Mouse (Mus musculus) embryonic facial prominence, embryonic 12.5 days (tissue): Measurements from ENCODE around the gene H2afj. TPM values are rescaled to one million over a fixed set of nuclear protein-coding genes. Genes with fewer than 3 reads are reported as not detected.
A peak's percentile ranks its signal among the peaks of the same experiment; 100 is the strongest.

Experiments used
- ATAC-seq: fragments of 200-750 bp; cut with Nextera tagmentation; 2 replicates; pipeline ENCODE4 v1.8.0; 2017; ENCODE audit not compliant: insufficient number of reproducible peaks, insufficient read depth, low FRiP score, low TSS enrichment
- H3K27ac ChIP-seq: fragments of 300-500 bp; sonication (generic); 2 replicates; pipeline ENCODE4 v1.5.1; 2016; ENCODE audit warnings: mild to moderate bottlenecking
- H3K27me3 ChIP-seq: fragments of 300-500 bp; sonication (generic); 2 replicates; pipeline ENCODE4 v1.6.1; 2016; ENCODE audit warnings: mild to moderate bottlenecking, moderate library complexity
- H3K36me3 ChIP-seq: fragments of 300-500 bp; sonication (generic); 2 replicates; pipeline ENCODE4 v1.6.1; 2016; ENCODE audit warnings: mild to moderate bottlenecking
- H3K4me1 ChIP-seq: fragments of 300-500 bp; sonication (generic); 2 replicates; pipeline ENCODE4 v1.6.1; 2016
- H3K4me2 ChIP-seq: fragments of 300-500 bp; sonication (generic); replicated peaks from 2 replicates; pipeline ENCODE4 v1.6.1; 2016; ENCODE audit warnings: mild to moderate bottlenecking, moderate library complexity
- H3K4me3 ChIP-seq: fragments of 300-500 bp; sonication (generic); 2 replicates; pipeline ENCODE4 v1.5.1; 2016; ENCODE audit warnings: mild to moderate bottlenecking
- H3K9ac ChIP-seq: fragments of 300-500 bp; sonication (generic); 2 replicates; pipeline ENCODE4 v1.6.1; 2016; ENCODE audit warnings: mild to moderate bottlenecking, moderate library complexity
- H3K9me3 ChIP-seq: fragments of 300-500 bp; sonication (generic); 2 replicates; pipeline ENCODE4 v1.6.1; 2016; ENCODE audit warnings: mild to moderate bottlenecking, moderate library complexity
- WGBS: fragments of 180-500 bp; shearing (Covaris S2); methylation state at CpG from one replicate; pipeline ENCODE4 v1.1.7; 2016; 5-methylcytosine and 5-hydroxymethylcytosine counted together
- polyA plus RNA-seq: library from polyadenylated mRNA; unstranded; fragments of >200 nt; fragmentation: Nextera tagmentation; extraction: Ambion mirVana; gene quantifications from 2 replicates; pipeline ENCODE4 v1.2.1, GENCODE M21; 2016

The H2afj gene
- polyA plus RNA-seq, 1 experiment from 2014 or later, result 103 TPM

- ATAC-seq, result no peak
- peak overlapping the region; percentile 83 for H3K4me3 ChIP-seq
- H3K9ac ChIP-seq, result peak overlapping the region; percentile 28; the same call in 1 of the 2 replicates
- peak overlapping the region; percentile 95 for H3K4me2 ChIP-seq
- H3K27me3 ChIP-seq, result no peaks in the 10 kb centered on the region
- H3K36me3 ChIP-seq, result peaks cover 13% of the 10 kb centered on the region; the same call in 1 of the 2 replicates
- peak overlapping the region; percentile 84 for H3K27ac ChIP-seq
- H3K4me1 ChIP-seq, result peaks cover 22% of the 10 kb centered on the region; the same call in 1 of the 2 replicates
- WGBS, result 33% methylated on average over 18 of the region's 18 CpGs
- H3K9me3 ChIP-seq, result no peaks in the 10 kb centered on the region
These were observed 540 bp upstream of the H2afj start for GRCm38 (mm10) chr6:136807395-136808013.

GRCm38 (mm10) chr6:136808631-136809046, 595 bp downstream of the H2afj start:
- peak overlapping the region; percentile 95 for H3K4me2 ChIP-seq
- peaks cover 13% of the 10 kb centered on the region; the same call in 1 of the 2 replicates for H3K4me1 ChIP-seq
- H3K4me3 ChIP-seq, result peak overlapping the region; percentile 83
- H3K9ac ChIP-seq, result peak overlapping the region; percentile 65
- no peaks in the 10 kb centered on the region for H3K27me3 ChIP-seq
- peak; percentile 6; the same call in 1 of the 2 replicates for ATAC-seq
- H3K9me3 ChIP-seq, result no peaks in the 10 kb centered on the region
- H3K27ac ChIP-seq, result peak overlapping the region; percentile 46; the same call in 1 of the 2 replicates
- under 1% methylated on average over 28 of the region's 28 CpGs for WGBS
- peaks cover 23% of the 10 kb centered on the region for H3K36me3 ChIP-seq

GRCm38 (mm10) chr6:136809077-136809476, 1.0 kb downstream of the H2afj start:
- H3K9ac ChIP-seq, result peak overlapping the region; percentile 65
- no peak for ATAC-seq
- 37% methylated on average over 14 of the region's 14 CpGs for WGBS

GRCm38 (mm10) chr6:136809673-136810072, 1.6 kb downstream of the H2afj start:
- H3K9me3 ChIP-seq, result no peaks in the 10 kb centered on the region
- H3K4me3 ChIP-seq, result peak overlapping the region; percentile 83; the same call in 1 of the 2 replicates
- H3K4me1 ChIP-seq, result peaks cover 13% of the 10 kb centered on the region; the same call in 1 of the 2 replicates
- H3K36me3 ChIP-seq, result peaks cover 33% of the 10 kb centered on the region
- H3K4me2 ChIP-seq, result peak overlapping the region; percentile 95
- 62% methylated on average over 13 of the region's 13 CpGs for WGBS
- ATAC-seq, result no peak
- no peaks in the 10 kb centered on the region for H3K27me3 ChIP-seq
- no peak overlapping the region for H3K27ac ChIP-seq
- H3K9ac ChIP-seq, result no peak overlapping the region

More at GRCm38 (mm10) chr6:136809077-136809476, 1.0 kb downstream of the H2afj start:
- Histone ChIP-seq H3K27me3 (no peaks in the 10 kb centered on the region), H3K4me3 (peak overlapping the region; percentile 83), H3K9me3 (no peaks in the 10 kb centered on the region), H3K4me1 (peaks cover 13% of the 10 kb centered on the region; the same call in 1 of the 2 replicates), H3K36me3 (peaks cover 27% of the 10 kb centered on the region), H3K27ac (no peak overlapping the region), H3K4me2 (peak overlapping the region; percentile 95)

GRCm38 (mm10) chr6:136811196-136811595, 3.2 kb downstream of the H2afj start:
- H3K4me1 ChIP-seq, result peaks cover 13% of the 10 kb centered on the region; the same call in 1 of the 2 replicates
- WGBS, result 87% methylated on average over 10 of the region's 10 CpGs
- H3K36me3 ChIP-seq, result peaks cover 45% of the 10 kb centered on the region
- H3K9me3 ChIP-seq, result no peaks in the 10 kb centered on the region
- no peak overlapping the region for H3K4me3 ChIP-seq
- no peak for ATAC-seq
- H3K4me2 ChIP-seq, result no peak overlapping the region
- no peak overlapping the region for H3K9ac ChIP-seq
- no peak overlapping the region for H3K27ac ChIP-seq
- no peaks in the 10 kb centered on the region for H3K27me3 ChIP-seq

DNA sequence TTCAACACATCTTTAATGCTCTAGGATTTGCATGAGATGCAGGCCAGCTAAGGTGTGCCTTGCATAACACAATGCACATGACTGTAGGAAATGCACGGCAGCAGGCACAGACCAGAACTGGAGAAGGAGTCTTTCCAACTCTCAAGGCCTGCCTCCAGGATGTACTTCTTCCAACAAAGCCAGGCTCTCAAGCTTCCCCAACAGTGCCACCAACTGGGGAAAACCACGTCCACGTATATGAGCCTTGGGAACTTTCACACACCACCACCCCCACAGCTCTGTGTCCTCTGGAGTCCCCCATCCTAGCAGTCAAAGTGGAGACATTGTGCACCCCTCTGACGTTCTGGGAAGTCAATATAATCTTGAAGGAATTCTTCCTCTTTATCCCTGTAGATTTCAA, 5.1 kb downstream of the H2afj start:
- no peaks in the 10 kb centered on the region for H3K27me3 ChIP-seq
- H3K36me3 ChIP-seq, result peaks cover 63% of the 10 kb centered on the region
- H3K4me3 ChIP-seq, result no peak overlapping the region
- H3K27ac ChIP-seq, result no peak overlapping the region
- ATAC-seq, result no peak
- H3K4me1 ChIP-seq, result peaks cover 13% of the 10 kb centered on the region; the same call in 1 of the 2 replicates
- H3K9me3 ChIP-seq, result no peaks in the 10 kb centered on the region
- 49% methylated on average over 4 of the region's 4 CpGs for WGBS
- no peak overlapping the region for H3K4me2 ChIP-seq
- no peak overlapping the region for H3K9ac ChIP-seq

DNA sequence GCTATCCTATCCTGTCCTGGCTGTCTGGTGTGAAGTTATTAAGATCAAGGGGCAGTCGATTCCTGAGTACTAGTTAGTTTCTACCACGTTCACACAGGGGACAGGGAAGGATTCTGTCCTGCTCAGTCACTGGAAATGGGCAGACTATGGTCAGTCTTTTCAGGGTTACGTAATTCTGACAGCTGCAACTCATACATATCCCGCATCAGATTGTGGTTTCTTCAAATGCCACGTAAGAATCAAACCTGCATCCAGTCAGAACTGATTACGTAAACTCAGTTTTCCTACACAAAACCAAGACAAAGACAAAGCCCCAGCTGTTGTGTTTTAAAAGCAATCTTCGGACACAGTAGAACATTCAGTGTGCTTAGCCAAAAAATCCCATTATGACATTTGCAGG, 7.3 kb downstream of the H2afj start:
- Histone ChIP-seq H3K36me3 (peaks cover 81% of the 10 kb centered on the region), H3K9me3 (no peaks in the 10 kb centered on the region), H3K9ac (no peak overlapping the region), H3K4me3 (no peak overlapping the region), H3K27me3 (no peaks in the 10 kb centered on the region), H3K4me1 (no peaks in the 10 kb centered on the region), H3K4me2 (no peak overlapping the region), H3K27ac (no peak overlapping the region)
- ATAC-seq, result no peak
- WGBS, result 93% methylated on average over 7 of the region's 7 CpGs

DNA sequence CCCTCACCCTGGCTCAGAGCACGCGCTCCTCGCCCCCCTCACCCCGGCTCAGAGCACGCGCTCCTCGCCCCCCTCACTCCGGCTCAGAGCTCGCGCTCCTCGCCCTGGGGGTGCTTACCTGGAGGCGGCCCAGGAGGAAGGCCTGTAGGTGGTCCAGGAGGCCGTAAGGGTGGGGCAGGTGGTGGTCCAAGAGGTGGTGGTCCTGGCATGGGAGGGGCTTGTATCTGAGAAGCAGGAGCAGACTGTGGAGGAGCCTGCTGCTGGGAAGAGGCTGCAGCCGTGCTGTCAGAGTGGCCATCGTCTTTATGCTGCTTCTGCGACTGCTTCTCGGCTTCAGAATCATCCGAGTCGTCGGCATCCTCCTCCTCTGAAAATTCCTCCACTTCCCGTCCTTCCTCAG, 8.8 kb downstream of the H2afj start:
- no peak overlapping the region for H3K4me2 ChIP-seq
- H3K4me1 ChIP-seq, result no peaks in the 10 kb centered on the region
- H3K27me3 ChIP-seq, result no peaks in the 10 kb centered on the region

DNA sequence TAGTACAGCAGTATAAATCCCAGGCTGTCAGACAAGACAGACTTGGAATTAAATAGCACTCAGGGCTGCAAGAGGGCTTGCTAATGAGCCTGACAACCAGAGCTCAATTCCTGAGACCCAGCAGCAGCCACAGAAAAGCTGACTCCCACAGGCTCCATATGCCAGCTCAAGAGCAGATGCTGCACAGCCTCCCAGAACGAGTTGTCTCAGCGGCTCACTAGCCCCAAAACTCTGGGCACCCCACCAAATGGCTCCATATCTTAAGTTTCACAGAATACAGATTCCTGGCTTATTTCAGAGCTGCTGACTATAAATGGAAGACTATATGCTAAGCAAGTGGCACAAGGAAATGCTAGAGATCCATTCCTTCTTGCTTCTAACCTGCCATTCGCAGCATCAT, 9.5 kb downstream of the H2afj start:
- Histone ChIP-seq H3K9me3 (no peaks in the 10 kb centered on the region), H3K36me3 (peaks cover 90% of the 10 kb centered on the region), H3K9ac (no peak overlapping the region), H3K4me2 (no peak overlapping the region), H3K27ac (no peak overlapping the region), H3K4me1 (no peaks in the 10 kb centered on the region), H3K4me3 (no peak overlapping the region), H3K27me3 (no peaks in the 10 kb centered on the region)
- WGBS, result 93% methylated on average over 3 of the region's 3 CpGs
- no peak for ATAC-seq

More for the DNA sequence above, 8.8 kb downstream of the H2afj start:
- no peak overlapping the region for H3K27ac ChIP-seq
- peaks cover 90% of the 10 kb centered on the region for H3K36me3 ChIP-seq
- no peak overlapping the region for H3K4me3 ChIP-seq
- ATAC-seq, result no peak
- no peak overlapping the region for H3K9ac ChIP-seq
- no peaks in the 10 kb centered on the region for H3K9me3 ChIP-seq
- 94% methylated on average over 21 of the region's 21 CpGs for WGBS

- H3K4me2 ChIP-seq, result no peak overlapping the region
- no peaks in the 10 kb centered on the region for H3K9me3 ChIP-seq
- peaks cover 86% of the 10 kb centered on the region for H3K36me3 ChIP-seq
- 95% methylated on average over 21 of the region's 21 CpGs for WGBS
- H3K27me3 ChIP-seq, result no peaks in the 10 kb centered on the region
- no peaks in the 10 kb centered on the region for H3K4me1 ChIP-seq
- H3K4me3 ChIP-seq, result no peak overlapping the region
- H3K9ac ChIP-seq, result no peak overlapping the region
- ATAC-seq, result 0 out of 2 replicates have a peak, but pooled peaks have one; percentile 37
- no peak overlapping the region for H3K27ac ChIP-seq
These were observed 12.3 kb downstream of the H2afj start for GRCm38 (mm10) chr6:136820381-136820780.

DNA sequence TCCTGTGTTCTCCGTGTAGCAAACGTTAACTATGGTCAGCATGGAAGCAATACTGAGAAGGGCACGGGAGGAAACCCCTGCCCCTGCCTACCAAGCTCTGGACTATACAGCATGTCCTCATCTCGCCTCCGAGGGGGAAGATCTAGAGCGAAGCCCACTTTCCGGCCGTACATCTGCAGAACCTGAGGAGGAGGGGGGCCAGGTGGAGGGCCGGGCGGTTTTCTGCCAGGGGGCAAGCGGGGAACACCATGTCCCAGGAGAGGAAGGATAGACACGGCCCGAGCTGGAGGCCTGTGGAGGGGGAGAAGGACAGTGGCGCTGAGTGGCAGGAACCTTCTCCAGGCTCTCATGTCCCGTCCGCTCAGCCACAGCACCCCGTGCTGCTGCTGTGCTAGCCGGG, 13.0 kb downstream of the H2afj start:
- H3K9me3 ChIP-seq, result no peaks in the 10 kb centered on the region
- WGBS, result 90% methylated on average over 18 of the region's 18 CpGs
- no peak overlapping the region for H3K4me2 ChIP-seq
- H3K27ac ChIP-seq, result no peak overlapping the region
- no peaks in the 10 kb centered on the region for H3K27me3 ChIP-seq
- ATAC-seq, result no peak
- peaks cover 80% of the 10 kb centered on the region for H3K36me3 ChIP-seq
- no peak overlapping the region for H3K9ac ChIP-seq
- H3K4me1 ChIP-seq, result no peaks in the 10 kb centered on the region
- H3K4me3 ChIP-seq, result no peak overlapping the region

- H3K9ac ChIP-seq, result no peak overlapping the region
- no peak overlapping the region for H3K4me3 ChIP-seq
- ATAC-seq, result no peak
- H3K9me3 ChIP-seq, result no peaks in the 10 kb centered on the region
- H3K27ac ChIP-seq, result no peak overlapping the region
- peaks cover 7% of the 10 kb centered on the region; the same call in 1 of the 2 replicates for H3K4me1 ChIP-seq
- no peaks in the 10 kb centered on the region for H3K27me3 ChIP-seq
- H3K4me2 ChIP-seq, result no peak overlapping the region
- 93% methylated on average over 8 of the region's 8 CpGs for WGBS
- peaks cover 47% of the 10 kb centered on the region for H3K36me3 ChIP-seq
These were observed 16.9 kb downstream of the H2afj start for GRCm38 (mm10) chr6:136824987-136825386.
